Mouse (Mus musculus) hindbrain, embryonic 15.5 days (tissue): ENCODE data around the gene Sobp. TPM values are rescaled to one million over a fixed set of nuclear protein-coding genes. Genes with fewer than 3 reads are reported as not detected.

Source experiments
- ATAC-seq: fragments of 200-750 bp; cut with Nextera tagmentation; 2 replicates; pipeline ENCODE4 v1.8.0; 2017; ENCODE audit warnings: low read depth, moderate number of reproducible peaks, moderate TSS enrichment; ENCODE audit not compliant: low FRiP score
- H3K27ac ChIP-seq: fragments of 300-500 bp; sonication (generic); replicated peaks from 2 replicates; pipeline ENCODE4 v1.5.1; 2015; ENCODE audit warnings: mild to moderate bottlenecking, inconsistent platforms
- H3K27me3 ChIP-seq: fragments of 300-500 bp; sonication (generic); 2 replicates; pipeline ENCODE4 v1.6.1; 2015; ENCODE audit warnings: control low read depth, inconsistent platforms
- H3K36me3 ChIP-seq: fragments of 300-500 bp; sonication (generic); 2 replicates; pipeline ENCODE4 v1.6.1; 2015; ENCODE audit warnings: control low read depth, inconsistent platforms
- H3K4me1 ChIP-seq: fragments of 300-500 bp; sonication (generic); replicated peaks from 2 replicates; pipeline ENCODE4 v1.6.1; 2015; ENCODE audit warnings: control low read depth, inconsistent platforms
- H3K4me2 ChIP-seq: fragments of 300-500 bp; sonication (generic); 2 replicates; pipeline ENCODE4 v1.6.1; 2015; ENCODE audit warnings: moderate library complexity, mild to moderate bottlenecking, inconsistent platforms
- H3K4me3 ChIP-seq: fragments of 300-500 bp; sonication (generic); 2 replicates; pipeline ENCODE4 v1.5.1; 2015; ENCODE audit warnings: mild to moderate bottlenecking, inconsistent platforms
- H3K9ac ChIP-seq: fragments of 300-500 bp; sonication (generic); 2 replicates; pipeline ENCODE4 v1.6.1; 2015; ENCODE audit warnings: inconsistent platforms
- H3K9me3 ChIP-seq: fragments of 300-500 bp; sonication (generic); 2 replicates; pipeline ENCODE4 v1.6.1; 2016; ENCODE audit warnings: control low read depth, inconsistent platforms
- WGBS: fragments of 180-500 bp; shearing (Covaris S2); methylation state at CpG from one replicate; pipeline ENCODE4 v1.1.7; 2015; 5-methylcytosine and 5-hydroxymethylcytosine counted together
- polyA plus RNA-seq: library from polyadenylated mRNA; unstranded; fragments of >200 nt; fragmentation: Nextera tagmentation; extraction: Ambion mirVana; gene quantifications from 2 replicates; pipeline ENCODE4 v1.2.1, GENCODE M21; 2015

Gene Sobp
- polyA plus RNA-seq, 1 experiment from 2014 or later, result 13.3 TPM

DNA sequence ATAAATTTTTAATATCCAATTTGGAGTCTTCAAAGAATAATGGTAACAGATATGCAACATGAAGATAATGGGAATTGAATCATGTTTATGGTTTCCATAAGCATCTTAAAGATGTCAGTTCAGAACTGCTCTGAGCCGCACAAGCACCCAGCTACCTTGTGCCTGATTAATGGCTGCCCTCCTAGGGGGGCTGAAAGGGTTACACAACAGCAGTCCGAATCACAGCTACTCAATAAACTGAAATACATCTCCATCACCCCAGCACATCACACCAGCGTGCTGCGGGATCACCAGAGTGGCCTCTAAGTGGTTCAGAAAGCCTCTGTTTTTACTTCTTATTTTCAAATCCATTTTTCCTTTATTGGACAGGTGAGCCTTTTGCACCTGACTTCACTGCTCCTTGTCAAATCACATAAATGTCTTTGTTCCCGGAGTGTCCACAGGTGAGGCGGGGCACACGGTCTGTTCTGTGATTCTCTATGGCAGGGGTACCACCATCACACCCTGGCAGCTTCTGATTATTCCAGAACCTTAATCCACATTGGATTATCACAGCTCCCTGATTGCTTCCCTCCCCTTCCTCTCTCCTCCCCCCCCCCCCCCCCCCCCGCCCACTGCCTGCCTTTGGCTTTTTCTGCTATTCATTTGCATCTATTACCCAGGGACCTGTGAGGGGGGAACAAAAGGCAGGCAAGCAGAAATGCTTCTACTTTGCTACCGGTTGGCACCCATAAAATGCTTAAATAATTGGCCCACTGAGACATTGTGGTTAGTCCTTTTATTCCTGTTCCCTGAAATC, 90.8 kb downstream of the Sobp start:
- 0 out of 2 replicates have a peak overlapping the region, but pooled peaks have one; percentile 52 for H3K27ac ChIP-seq
- 40% methylated on average over 8 of the region's 9 CpGs for WGBS
- H3K4me2 ChIP-seq, result 0 out of 2 replicates have a peak overlapping the region, but pooled peaks have one; percentile 6
- H3K36me3 ChIP-seq, result 0 out of 2 replicates have a peak, but pooled peaks cover 3% of the 10 kb centered on the region
- peak; percentile 49; the same call in 1 of the 2 replicates for ATAC-seq
- H3K27me3 ChIP-seq, result no peaks in the 10 kb centered on the region
- H3K9ac ChIP-seq, result no peak overlapping the region
- no peak overlapping the region for H3K4me3 ChIP-seq
- peaks cover 27% of the 10 kb centered on the region for H3K4me1 ChIP-seq
- no peaks in the 10 kb centered on the region for H3K9me3 ChIP-seq

- 60% methylated on average over 3 of the region's 3 CpGs for WGBS
- H3K27ac ChIP-seq, result no peak overlapping the region
- ATAC-seq, result no peak
Measured at GRCm38 (mm10) chr10:43081316-43081715, 93.0 kb downstream of the Sobp start.

DNA sequence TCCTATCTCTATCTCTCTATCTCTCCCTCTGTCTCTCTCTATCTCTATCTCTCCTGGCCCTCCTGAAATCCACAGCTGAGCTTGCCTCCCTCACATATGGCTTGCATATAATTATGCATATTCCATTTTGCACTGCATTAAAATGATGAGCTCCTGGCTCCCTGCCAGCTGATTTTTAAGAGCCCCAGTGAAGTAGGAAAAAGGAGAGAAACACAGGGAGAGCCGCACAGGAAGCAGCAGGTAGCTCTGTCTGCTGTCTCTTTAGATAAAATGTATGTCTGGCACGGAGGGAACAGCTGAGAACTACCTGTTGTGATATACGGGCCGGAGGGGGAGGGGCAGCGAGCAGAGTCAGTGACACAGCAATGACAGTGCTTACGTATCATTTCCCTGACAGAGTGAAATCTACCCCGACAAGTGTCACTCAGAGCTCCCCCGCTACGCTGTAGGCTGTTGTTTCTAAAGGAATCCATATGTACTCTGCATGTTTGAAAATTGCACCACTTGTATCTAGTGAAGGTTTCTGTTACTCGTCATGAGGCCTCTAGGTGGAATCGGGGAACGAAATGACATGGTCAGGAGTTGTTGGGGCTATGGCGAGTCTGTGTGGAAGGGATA, 98.7 kb downstream of the Sobp start:
- WGBS, result 58% methylated on average over 13 of the region's 13 CpGs
- H3K4me2 ChIP-seq, result peak overlapping the region; percentile 13; the same call in 1 of the 2 replicates
- no peak overlapping the region for H3K9ac ChIP-seq
- peaks cover 38% of the 10 kb centered on the region for H3K4me1 ChIP-seq
- H3K27ac ChIP-seq, result no peak overlapping the region
- no peaks in the 10 kb centered on the region for H3K9me3 ChIP-seq
- H3K27me3 ChIP-seq, result no peaks in the 10 kb centered on the region
- no peak overlapping the region for H3K4me3 ChIP-seq
- H3K36me3 ChIP-seq, result no peaks in the 10 kb centered on the region
- peak; percentile 44; the same call in 1 of the 2 replicates for ATAC-seq

More at GRCm38 (mm10) chr10:43081316-43081715, 93.0 kb downstream of the Sobp start:
- peaks cover 25% of the 10 kb centered on the region for H3K4me1 ChIP-seq
- H3K9me3 ChIP-seq, result no peaks in the 10 kb centered on the region
- no peak overlapping the region for H3K4me2 ChIP-seq
- H3K4me3 ChIP-seq, result no peak overlapping the region
- no peak overlapping the region for H3K9ac ChIP-seq
- H3K36me3 ChIP-seq, result no peaks in the 10 kb centered on the region
- no peaks in the 10 kb centered on the region for H3K27me3 ChIP-seq

DNA sequence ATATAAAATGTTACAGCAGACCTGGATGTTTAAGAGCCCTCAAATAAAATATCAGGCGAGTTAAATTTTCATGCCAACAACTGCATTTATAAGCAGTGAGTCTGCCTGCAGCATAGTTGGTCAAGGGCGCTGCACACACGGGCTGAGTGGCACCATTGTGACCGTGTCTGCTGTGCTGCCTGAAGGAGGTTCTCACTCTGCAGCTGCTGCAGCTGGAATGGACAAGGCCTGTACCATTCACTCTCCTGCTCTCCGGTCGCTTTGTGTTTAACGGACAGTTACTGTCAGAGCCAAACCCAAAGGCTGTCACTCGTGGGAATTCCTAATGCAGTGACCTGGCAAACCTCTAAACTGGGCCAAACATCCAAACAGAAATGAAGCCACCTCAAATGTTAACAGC, 101.0 kb downstream of the Sobp start:
- no peak for ATAC-seq
- H3K36me3 ChIP-seq, result no peaks in the 10 kb centered on the region
- peaks cover 38% of the 10 kb centered on the region for H3K4me1 ChIP-seq
- H3K27me3 ChIP-seq, result no peaks in the 10 kb centered on the region
- H3K27ac ChIP-seq, result peak overlapping the region; percentile 31
- 30% methylated on average over 8 of the region's 8 CpGs for WGBS
- H3K4me3 ChIP-seq, result no peak overlapping the region
- no peak overlapping the region for H3K9ac ChIP-seq
- no peak overlapping the region for H3K4me2 ChIP-seq
- H3K9me3 ChIP-seq, result no peaks in the 10 kb centered on the region

DNA sequence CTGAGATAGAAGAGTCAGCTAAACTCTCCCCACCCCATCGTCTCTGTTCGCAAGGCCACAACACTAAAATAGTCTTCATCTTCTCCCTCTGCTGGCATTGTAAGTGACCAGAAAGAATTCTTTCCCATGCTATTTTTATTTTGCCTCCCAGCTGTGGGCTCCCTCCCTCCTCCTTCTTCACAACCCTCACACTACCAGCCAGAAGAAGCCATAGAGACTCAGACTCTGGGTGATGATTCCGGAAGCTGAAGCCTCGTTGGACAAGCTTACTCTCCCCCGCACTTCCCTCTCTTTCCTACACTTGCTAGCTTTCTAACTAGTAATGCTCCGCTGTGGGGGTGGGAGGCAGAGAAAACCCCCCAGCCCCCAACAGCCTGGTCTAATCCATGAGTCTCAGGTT, 103.4 kb downstream of the Sobp start:
- Histone ChIP-seq H3K4me3 (no peak overlapping the region), H3K27me3 (no peaks in the 10 kb centered on the region), H3K9me3 (no peaks in the 10 kb centered on the region), H3K4me2 (no peak overlapping the region), H3K9ac (no peak overlapping the region), H3K36me3 (peaks cover 8% of the 10 kb centered on the region), H3K4me1 (peaks cover 34% of the 10 kb centered on the region), H3K27ac (no peak overlapping the region)
- ATAC-seq, result no peak
- 89% methylated on average over 6 of the region's 6 CpGs for WGBS

- no peak overlapping the region for H3K9ac ChIP-seq
- no peak for ATAC-seq
- no peak overlapping the region for H3K4me3 ChIP-seq
- no peak overlapping the region for H3K4me2 ChIP-seq
- H3K4me1 ChIP-seq, result peaks cover 3% of the 10 kb centered on the region; the same call in 1 of the 2 replicates
- no peaks in the 10 kb centered on the region for H3K9me3 ChIP-seq
- 86% methylated on average over 7 of the region's 7 CpGs for WGBS
- peaks cover 10% of the 10 kb centered on the region for H3K36me3 ChIP-seq
- no peaks in the 10 kb centered on the region for H3K27me3 ChIP-seq
- H3K27ac ChIP-seq, result no peak overlapping the region
Measured at GRCm38 (mm10) chr10:43065331-43065730, 109.0 kb downstream of the Sobp start.

- 67% methylated on average over 11 of the region's 11 CpGs for WGBS
- Histone ChIP-seq H3K9me3 (no peaks in the 10 kb centered on the region), H3K36me3 (peaks cover 9% of the 10 kb centered on the region), H3K4me2 (no peak overlapping the region), H3K4me1 (peaks cover 3% of the 10 kb centered on the region; the same call in 1 of the 2 replicates), H3K4me3 (no peak overlapping the region), H3K27me3 (no peaks in the 10 kb centered on the region), H3K27ac (no peak overlapping the region), H3K9ac (no peak overlapping the region)
- 0 out of 2 replicates have a peak, but pooled peaks have one; percentile 35 for ATAC-seq
Measured at GRCm38 (mm10) chr10:43061519-43062105, 112.7 kb downstream of the Sobp start.

DNA sequence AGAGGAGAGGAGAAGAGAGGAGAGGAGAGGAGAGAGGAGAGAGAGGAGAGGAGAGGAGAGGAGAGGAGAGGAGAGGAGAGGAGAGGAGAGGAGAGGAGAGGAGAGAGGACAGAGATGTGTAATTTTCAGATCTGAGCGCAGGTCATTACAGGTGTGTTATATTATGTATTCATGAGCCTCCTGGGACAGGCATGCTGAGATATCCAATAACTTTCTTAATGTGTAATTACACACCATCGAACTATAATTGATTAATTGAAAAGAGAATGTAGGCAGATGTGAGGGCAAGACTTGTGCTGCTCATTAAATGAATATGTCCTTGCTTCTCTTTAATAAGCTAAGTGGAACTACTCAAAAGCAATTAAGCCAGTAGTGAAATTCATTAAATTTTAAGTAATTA, 118.9 kb downstream of the Sobp start:
- Histone ChIP-seq H3K36me3 (no peaks in the 10 kb centered on the region), H3K9ac (no peak overlapping the region), H3K4me2 (no peak overlapping the region), H3K4me3 (no peak overlapping the region), H3K9me3 (no peaks in the 10 kb centered on the region), H3K27me3 (no peaks in the 10 kb centered on the region), H3K4me1 (peaks cover 11% of the 10 kb centered on the region; the same call in 1 of the 2 replicates), H3K27ac (no peak overlapping the region)
- ATAC-seq, result no peak
- WGBS, result 63% methylated on average over 2 of the region's 2 CpGs

DNA sequence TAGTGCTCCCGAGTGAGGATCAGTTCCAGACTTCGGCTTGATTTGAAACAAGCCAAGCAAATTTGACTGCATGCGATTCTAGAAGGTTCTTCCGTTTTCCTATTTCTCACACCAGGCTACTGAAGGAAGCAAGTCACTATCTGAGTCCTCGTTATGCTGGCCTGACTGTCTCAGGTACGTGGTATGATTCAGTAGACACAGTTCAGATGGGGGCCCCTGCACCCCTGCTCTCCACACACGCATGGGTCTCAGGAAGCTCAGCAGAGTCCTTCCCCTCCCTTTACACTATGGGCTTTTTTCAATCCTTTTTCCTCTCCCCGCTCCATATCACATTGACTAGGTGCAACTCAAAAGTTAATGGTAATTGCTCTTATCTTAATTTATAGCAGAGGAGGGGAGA, 119.6 kb downstream of the Sobp start:
- no peak overlapping the region for H3K4me3 ChIP-seq
- no peak overlapping the region for H3K9ac ChIP-seq
- 0 out of 2 replicates have a peak overlapping the region, but pooled peaks have one; percentile 30 for H3K27ac ChIP-seq
- 71% methylated on average over 8 of the region's 8 CpGs for WGBS
- H3K9me3 ChIP-seq, result no peaks in the 10 kb centered on the region
- H3K36me3 ChIP-seq, result no peaks in the 10 kb centered on the region
- no peak; the same call in 1 of the 2 replicates for ATAC-seq
- no peaks in the 10 kb centered on the region for H3K27me3 ChIP-seq
- H3K4me2 ChIP-seq, result no peak overlapping the region
- H3K4me1 ChIP-seq, result peaks cover 11% of the 10 kb centered on the region; the same call in 1 of the 2 replicates

DNA sequence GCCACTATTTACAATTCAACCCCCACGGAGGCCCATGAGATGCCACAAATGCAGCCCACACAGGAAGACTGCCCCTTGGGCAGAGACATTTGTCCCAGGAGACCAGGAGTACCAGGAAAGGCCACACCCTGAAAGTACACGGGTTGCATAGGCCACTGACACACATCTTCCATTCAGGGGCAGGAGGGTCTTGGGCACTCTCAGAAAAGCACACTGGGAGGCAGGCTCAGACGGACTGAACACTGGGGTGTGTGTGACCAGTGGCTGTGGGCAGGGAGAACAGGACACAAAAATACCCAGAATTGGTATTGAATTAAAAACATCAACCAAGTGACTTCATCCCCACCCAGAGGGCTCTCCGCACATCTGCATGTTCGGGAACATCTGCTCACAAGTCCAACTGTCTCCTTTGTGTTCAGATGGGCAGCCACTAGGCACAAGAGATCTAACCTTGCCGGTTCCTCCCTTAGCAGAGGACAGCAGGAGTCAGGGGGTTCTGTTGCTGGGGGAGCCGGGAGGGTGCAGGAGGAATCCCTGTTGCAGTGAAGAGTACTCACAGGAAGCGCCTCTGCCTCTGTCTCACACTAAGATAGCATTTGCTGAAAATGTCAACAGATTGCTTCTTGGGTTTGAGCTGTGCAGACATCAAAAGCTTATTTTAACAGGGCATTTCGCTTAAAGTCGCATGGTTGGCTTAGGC, 120.3 kb downstream of the Sobp start:
- no peak overlapping the region for H3K27ac ChIP-seq
- H3K4me1 ChIP-seq, result peaks cover 11% of the 10 kb centered on the region; the same call in 1 of the 2 replicates
- no peaks in the 10 kb centered on the region for H3K27me3 ChIP-seq
- H3K9ac ChIP-seq, result no peak overlapping the region
- H3K9me3 ChIP-seq, result no peaks in the 10 kb centered on the region
- ATAC-seq, result no peak
- H3K4me3 ChIP-seq, result no peak overlapping the region
- no peaks in the 10 kb centered on the region for H3K36me3 ChIP-seq
- WGBS, result 59% methylated on average over 10 of the region's 10 CpGs
- no peak overlapping the region for H3K4me2 ChIP-seq

GRCm38 (mm10) chr10:43052462-43052861, 121.9 kb downstream of the Sobp start:
- Histone ChIP-seq H3K36me3 (no peaks in the 10 kb centered on the region), H3K27ac (no peak overlapping the region), H3K9me3 (no peaks in the 10 kb centered on the region), H3K4me2 (no peak overlapping the region), H3K27me3 (no peaks in the 10 kb centered on the region), H3K4me3 (no peak overlapping the region), H3K9ac (no peak overlapping the region), H3K4me1 (peaks cover 15% of the 10 kb centered on the region; the same call in 1 of the 2 replicates)
- WGBS, result 51% methylated on average over 5 of the region's 5 CpGs
- no peak for ATAC-seq
